Mouse (Mus musculus) brown adipose tissue, adult 24 weeks (tissue): Measurements from ENCODE around the gene Dnah9. TPM values are rescaled to one million over a fixed set of nuclear protein-coding genes. Genes with fewer than 3 reads are reported as not detected.

Source experiments
- H3K27ac ChIP-seq: fragments of 200-500 bp; replicated peaks from 2 replicates; pipeline ENCODE4 v1.5.1; 2012; ENCODE audit warnings: low read depth, mild to moderate bottlenecking, low read length
- H3K4me1 ChIP-seq: fragments of 200-500 bp; 2 replicates; pipeline ENCODE4 v1.6.1; 2012; ENCODE audit warnings: low read length, mixed read lengths; ENCODE audit not compliant: control insufficient read depth, insufficient read depth, insufficient read length
- H3K4me3 ChIP-seq: fragments of 200-500 bp; 2 replicates; pipeline ENCODE4 v1.5.1; 2012; ENCODE audit warnings: low read depth, mild to moderate bottlenecking, low read length, moderate library complexity; ENCODE audit not compliant: insufficient read depth
- polyA plus RNA-seq: library from polyadenylated mRNA; stranded (reverse); fragments of >200 nt; gene quantifications from 2 replicates; pipeline ENCODE4 v1.2.4, GENCODE M21; 2012; ENCODE audit not compliant: missing spikeins, insufficient read depth, insufficient read length

Dnah9 gene
- polyA plus RNA-seq, 1 experiment, result not detected

DNA sequence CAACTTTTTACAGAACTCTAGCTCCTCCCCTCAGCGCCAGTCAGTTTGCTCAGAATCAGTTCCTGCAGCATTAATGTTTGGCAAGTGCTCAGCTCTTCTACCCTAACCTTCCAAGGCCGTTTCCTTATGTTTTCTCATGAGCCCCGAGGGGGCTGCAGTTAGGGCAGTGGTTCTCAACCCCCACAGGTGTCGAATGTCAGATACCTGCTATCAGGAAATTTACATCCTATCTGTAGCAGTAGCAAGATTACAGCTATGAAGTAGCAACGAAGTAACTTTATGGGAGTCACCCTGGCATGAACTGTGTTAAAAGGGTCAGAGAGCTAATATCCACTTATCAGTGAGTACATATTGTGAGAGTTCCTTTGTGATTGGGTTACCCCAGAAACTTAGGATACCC, 321.9 kb downstream of the Dnah9 start:
- Histone ChIP-seq H3K4me1 (peaks cover 15% of the 10 kb centered on the region; the same call in 1 of the 2 replicates), H3K4me3 (no peak overlapping the region), H3K27ac (no peak overlapping the region)

DNA sequence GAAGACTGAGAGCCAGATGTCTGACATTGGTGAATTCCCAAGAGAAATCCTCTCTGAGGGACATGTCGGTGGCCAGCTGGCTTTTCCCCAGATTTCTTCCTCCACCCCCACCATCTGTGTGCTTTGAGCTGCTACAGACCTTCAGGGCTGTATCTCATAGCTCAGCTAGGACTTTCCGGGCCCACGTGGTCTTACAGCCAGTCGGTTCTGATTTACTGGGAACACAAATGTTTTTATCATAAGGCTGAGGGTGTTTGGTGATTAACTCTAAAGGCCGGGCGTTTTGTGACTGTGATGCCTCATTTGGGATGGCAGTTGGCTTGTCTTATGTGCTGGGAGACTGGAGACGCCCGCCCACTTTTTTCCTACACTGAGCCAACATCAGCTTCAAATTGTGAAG, 329.4 kb downstream of the Dnah9 start:
- Histone ChIP-seq H3K4me1 (peaks cover 18% of the 10 kb centered on the region), H3K4me3 (no peak overlapping the region), H3K27ac (no peak overlapping the region)

DNA sequence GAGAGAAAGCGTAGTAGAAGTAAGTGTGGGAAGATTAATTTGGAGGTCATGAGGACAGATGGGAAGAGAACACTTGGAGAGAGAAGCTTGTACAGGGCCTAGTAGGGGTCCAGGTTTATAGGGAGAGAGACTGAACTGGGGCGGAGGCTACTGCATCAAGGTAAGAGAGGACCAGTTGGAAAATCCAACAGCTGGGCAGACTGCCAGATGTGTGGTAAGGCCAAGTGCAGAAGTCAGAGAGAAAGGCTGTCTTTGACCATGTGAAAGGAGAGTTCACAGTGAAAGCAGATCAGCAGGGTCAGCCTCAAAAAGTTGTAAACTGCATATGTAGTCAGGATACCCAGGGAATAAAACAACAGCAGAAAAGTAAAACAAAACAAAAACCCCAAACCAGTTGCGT, 343.8 kb downstream of the Dnah9 start:
- Histone ChIP-seq H3K4me3 (no peak overlapping the region), H3K4me1 (no peaks in the 10 kb centered on the region), H3K27ac (no peak overlapping the region)

DNA sequence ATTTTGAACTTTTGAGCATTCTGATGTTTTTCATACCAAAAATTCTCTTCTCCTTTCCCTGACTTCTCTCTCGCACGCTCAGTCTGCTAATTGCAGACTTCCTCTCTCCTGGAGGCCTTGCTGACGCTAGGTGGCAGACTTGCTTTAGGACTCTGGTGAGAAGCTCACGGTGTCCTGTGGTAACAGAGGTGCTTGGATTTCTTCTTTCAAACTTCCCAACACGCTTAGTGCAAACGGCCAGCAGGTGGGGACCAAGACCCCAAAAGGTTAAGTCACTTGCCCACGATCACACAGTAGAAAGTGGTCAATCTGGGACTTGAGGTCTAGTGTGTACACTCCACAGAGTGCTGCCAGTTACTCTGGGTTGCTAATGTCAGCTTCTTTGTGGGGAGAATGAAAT, 347.5 kb downstream of the Dnah9 start:
- no peaks in the 10 kb centered on the region for H3K4me1 ChIP-seq
- H3K4me3 ChIP-seq, result no peak overlapping the region
- no peak overlapping the region for H3K27ac ChIP-seq

DNA sequence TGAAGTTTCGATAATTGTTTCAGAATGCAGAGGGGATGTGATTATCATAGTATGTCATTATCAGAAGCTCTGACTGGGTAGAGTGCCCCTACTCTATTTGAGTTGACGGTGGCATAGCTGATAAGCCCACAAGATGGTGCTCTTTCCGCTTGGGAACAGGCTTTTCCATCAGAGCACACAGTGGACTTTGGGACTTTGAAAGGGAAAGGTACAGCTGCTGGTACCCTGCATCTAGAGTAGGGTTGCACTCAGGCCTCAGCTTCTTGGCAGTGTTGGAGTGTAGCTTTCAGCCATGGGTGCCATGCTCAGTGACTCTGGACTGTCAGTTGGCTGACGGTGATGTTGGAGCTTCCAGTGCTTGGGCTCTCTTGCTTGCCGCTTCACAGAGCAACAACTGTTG, 348.1 kb downstream of the Dnah9 start:
- Histone ChIP-seq H3K4me1 (no peaks in the 10 kb centered on the region), H3K27ac (no peak overlapping the region), H3K4me3 (no peak overlapping the region)

DNA sequence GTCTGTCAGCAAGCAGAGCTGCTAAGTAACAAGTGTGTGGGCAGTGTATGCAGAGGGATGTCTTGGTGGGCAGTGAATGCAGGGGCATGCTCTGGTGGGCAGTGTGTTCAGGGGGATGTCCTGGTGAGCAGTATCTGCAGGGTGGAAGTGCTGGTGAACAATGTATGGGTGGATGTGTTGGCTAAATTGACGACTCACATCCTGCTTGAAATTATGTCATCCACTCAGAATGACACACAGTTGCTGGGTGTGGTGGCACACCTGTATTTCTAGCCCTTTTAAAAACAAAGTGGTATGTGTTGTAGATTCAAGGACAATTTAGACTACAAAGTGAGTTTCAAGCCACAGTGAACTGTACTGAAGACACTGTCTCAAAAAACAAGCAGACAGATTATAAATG, 350.2 kb downstream of the Dnah9 start:
- no peaks in the 10 kb centered on the region for H3K4me1 ChIP-seq
- no peak overlapping the region for H3K4me3 ChIP-seq
- H3K27ac ChIP-seq, result no peak overlapping the region

DNA sequence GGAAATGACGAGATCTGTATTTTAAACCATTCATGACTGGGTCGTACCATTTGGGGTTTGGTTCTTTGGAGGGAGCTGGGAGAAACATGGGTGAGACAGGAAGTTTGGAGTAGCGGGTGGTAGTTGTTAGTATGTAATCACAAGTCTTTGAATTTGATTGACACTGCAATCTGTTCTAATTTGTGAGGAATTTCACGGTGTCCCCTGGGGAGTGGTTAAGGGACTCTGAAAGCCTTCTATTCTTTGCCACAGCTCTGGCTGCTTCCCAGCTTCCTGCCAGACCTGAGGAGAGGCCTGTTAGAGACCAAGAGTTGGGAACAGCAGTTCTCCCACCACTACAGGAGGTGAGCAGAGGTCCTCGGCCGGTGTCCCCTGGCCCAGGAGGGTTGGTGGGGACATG, 352.1 kb downstream of the Dnah9 start:
- Histone ChIP-seq H3K27ac (no peak overlapping the region), H3K4me3 (no peak overlapping the region), H3K4me1 (no peaks in the 10 kb centered on the region)

DNA sequence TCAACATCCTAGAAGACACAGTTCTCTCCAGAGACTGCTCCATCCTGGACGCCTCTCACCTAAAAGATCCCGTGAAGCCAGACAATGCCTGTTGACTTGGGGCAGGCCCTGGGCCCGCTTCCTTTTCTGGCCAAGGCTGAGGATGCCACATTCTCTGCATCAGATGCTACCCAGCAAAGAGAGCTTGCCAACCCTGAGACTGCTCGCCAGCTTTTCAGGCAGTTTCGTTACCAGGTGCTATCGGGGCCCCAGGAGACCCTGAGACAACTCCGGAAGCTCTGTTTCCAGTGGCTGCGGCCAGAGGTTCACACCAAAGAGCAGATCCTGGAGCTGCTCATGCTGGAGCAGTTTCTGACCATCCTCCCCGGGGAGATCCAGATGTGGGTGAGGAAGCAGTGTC, 354.0 kb downstream of the Dnah9 start:
- Histone ChIP-seq H3K4me3 (no peak overlapping the region), H3K4me1 (no peaks in the 10 kb centered on the region), H3K27ac (no peak overlapping the region)

DNA sequence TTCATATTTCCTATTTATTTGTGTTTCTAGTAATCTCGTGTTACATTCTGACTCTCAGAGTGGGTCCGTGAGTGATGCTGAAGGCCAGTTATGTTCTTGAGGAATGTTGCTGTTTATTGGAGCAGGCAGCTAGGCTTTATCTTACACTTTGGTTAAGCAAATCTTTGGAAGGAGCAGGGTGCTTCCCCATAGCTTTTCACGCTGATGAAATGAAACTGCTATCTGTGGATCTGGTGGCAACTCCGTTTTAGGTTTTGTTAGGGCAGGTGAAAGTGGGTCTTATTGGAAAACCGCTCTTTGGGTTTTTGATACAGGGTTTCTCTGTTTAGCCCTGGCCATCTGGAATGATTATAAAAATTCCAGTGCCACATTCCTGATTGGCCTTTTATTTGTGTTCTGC, 356.3 kb downstream of the Dnah9 start:
- Histone ChIP-seq H3K4me1 (no peaks in the 10 kb centered on the region), H3K27ac (no peak overlapping the region), H3K4me3 (no peak overlapping the region)

DNA sequence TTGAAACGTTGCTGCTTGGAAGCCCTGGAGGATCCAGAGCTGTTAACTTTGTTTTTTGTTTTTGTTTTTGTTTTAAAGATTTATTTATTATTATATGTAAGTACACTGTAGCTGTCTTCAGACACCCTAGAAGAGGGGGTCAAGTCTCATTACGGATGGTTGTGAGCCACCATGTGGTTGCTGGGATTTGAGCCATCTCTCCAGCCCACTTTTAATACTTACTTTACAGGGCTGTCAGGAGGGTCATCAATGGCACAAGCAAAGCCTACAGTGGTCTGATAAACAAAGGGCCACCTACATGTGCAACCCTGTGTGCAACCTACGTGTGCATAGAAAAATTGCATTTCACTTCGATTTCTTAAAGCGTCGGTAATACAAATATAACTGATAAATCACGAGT, 360.8 kb downstream of the Dnah9 start:
- peak overlapping the region; percentile 94; the same call in 1 of the 2 replicates for H3K27ac ChIP-seq
- H3K4me3 ChIP-seq, result peak overlapping the region; percentile 79
- H3K4me1 ChIP-seq, result no peaks in the 10 kb centered on the region

DNA sequence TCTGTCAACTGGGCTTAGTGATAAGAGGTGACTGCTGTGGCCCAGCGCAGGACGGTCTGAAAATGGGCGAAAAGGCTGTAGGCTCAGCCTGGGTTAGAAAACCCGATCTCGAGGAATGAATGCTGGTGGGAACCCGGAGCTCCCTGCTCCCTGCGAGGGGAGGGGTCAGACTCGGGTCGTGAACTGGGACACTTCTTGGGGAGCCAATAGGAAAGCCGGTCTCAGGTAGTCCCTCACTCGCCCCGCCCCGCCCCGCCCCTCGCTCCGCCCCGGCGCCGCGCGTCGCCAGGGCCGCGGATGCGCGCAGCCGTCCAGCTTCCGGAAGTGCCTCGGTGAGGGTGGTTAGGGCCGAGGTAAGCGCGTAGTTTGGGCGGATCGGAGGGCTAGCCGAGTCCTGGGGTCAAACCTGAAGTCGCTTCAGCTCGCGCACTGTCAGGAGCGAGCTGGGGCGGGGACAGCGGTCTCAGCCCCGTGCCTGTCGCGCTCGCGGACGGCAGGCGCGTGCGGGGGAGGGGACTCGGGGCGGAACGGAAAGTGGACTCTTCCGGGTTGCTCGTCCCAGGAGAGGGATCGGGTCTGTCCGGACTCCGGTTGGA, 361.3 kb downstream of the Dnah9 start, which contains the start of gene Zkscan6:
Zkscan6 (plus strand) TSS at position 267 of the 596 bp plus-strand sequence.
- no peaks in the 10 kb centered on the region for H3K4me1 ChIP-seq
- H3K4me3 ChIP-seq, result peak within 1 kb of the TSS; percentile 79
- peak within 1 kb of the TSS; percentile 94 for H3K27ac ChIP-seq

DNA sequence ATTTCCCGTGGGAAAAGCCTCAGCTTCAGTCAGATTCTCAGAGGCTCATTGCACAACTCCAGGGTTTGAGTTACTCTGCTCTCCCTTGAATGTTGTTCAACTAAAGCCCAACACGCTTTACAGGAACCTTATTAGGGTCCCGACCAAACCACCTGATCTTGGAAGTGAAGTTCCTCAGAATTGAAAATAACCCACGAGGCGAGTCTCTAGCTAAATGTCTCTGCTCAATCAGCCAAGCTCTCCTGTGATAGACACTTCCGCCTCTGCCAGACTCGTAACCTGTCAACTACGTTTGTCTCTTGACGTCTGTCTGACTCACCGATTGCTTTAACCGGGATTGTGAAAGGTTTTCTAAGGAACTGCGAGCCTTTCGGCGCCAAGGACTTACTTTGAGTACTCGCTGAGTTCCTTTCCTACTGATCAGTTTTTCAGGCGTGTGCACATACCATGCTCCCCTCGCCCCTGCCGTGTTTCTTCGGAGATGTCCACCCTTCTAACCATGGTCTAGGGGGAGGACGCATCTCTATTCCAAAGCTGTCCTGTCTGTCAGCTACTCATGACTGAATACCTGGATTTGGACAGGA, 361.9 kb downstream of the Dnah9 start:
- Histone ChIP-seq H3K27ac (peak overlapping the region; percentile 70), H3K4me1 (no peaks in the 10 kb centered on the region)

DNA sequence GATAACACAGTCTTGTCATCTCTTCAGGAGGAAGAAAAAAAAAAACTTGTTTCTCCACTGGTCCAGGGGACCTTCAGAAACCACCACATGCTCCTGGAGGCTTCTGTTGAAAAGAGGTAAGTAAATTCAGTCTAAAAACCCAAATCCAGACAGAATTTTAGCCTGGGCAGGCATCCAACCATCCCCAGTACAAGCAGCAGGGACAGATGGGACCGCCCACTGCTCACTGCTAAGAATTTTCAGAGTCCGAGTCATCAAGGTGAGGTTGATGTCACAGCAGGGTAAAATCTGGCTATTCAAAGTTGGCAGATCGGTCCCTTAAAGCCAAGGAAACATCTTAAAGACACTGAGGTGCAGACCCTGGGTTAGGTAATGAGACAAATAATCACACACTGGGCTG, 366.5 kb downstream of the Dnah9 start:
- no peak overlapping the region for H3K4me3 ChIP-seq

More for the DNA sequence above, 361.9 kb downstream of the Dnah9 start:
- H3K4me3 ChIP-seq, result peak overlapping the region; percentile 72

DNA sequence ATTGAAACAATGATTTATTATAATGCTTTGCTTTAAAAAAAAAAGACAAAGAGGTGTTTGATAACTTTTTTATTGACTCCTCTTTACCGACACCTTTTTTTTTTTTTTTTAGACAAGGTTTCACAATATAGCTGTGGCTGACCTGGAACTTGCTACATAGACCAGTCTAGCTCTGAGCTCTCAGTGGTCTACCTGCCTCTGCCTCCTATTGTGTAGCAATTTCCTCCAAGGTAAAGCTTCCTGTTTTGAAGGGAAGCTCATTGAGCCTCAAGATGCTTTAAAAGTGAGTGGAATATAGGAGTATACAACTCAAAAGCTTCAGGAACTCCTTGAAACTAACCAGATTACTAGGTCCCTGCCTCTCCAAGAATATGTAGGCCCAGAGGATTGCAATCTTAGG, 372.5 kb downstream of the Dnah9 start:
- Histone ChIP-seq H3K27ac (no peak overlapping the region), H3K4me1 (no peaks in the 10 kb centered on the region), H3K4me3 (no peak overlapping the region)

More for the DNA sequence above, 366.5 kb downstream of the Dnah9 start:
- H3K4me1 ChIP-seq, result no peaks in the 10 kb centered on the region
- H3K27ac ChIP-seq, result no peak overlapping the region

DNA sequence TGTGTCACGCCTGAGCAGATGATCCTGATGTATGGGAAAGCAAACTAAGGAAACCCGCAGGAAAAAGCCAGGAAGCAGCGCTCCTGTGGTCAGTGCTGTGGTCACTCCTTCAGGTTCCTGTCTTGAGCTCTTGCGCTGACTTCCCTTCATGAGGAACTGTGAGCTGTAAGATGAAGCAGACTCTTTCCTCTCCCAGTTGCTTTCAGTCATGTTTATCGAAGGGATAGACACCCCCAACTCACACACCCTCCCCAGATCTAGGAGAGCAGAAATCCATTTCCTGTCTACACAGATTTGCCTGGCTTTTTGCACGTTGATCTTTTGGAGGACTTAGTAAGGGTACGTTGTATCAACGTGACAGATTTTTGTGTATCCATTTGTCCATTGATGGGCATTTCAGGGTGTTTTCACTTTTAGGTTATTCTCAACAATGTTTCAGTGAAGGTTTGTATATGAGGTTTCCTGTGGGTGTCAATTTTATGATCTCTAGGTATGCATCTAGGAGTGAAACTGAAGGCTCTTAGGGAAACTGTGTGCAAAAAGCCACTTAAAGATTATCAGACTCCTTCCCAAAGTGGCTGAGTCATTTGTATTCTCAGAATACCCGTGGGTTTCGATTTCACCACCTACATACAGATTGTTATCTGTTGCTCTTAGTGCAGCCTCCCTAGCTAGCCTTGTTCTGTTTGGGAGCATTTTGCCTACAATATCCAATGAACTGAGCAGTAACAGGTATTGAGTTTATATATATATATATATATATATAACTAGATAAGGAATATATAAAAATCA, 373.7 kb downstream of the Dnah9 start:
- Histone ChIP-seq H3K4me1 (no peaks in the 10 kb centered on the region), H3K27ac (no peak overlapping the region), H3K4me3 (no peak overlapping the region)
